Mouse (Mus musculus): ENCODE results near the gene Larp1b.

DNA sequence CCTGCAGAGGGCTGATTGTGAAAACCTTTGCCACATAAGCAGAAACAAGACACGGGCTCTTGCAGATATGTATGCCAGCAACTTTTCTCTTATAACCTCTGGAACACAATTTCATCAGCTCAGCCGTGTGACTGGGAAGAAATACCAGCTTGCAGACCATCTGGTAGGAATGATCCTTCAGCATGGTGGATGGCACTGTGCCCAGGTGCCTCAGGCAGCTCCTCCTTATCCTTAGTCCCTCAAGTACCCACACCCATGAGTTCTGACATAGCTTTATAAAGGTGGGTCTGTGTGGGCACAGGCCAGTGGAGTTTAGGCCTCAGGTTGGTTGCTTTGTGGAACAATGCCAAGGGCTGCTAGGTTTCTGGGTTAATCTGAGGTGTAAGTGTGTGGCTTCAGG, 108.8 kb downstream of the Larp1b start:
- TF ChIP-seq CTCF (IDR thresholded peaks at IDR 0.05; ENCODE audit: low read depth), result no peak
- no peak for TF ChIP-seq EP300 (optimal IDR thresholded peaks at IDR 0.05)
